Mouse (Mus musculus): Measurements from ENCODE around the gene Mybpc2. TPM values are rescaled to one million over a fixed set of nuclear protein-coding genes. Genes with fewer than 3 reads are reported as not detected.

Mybpc2 gene
- polyA plus RNA-seq, 1 experiment, result not detected

DNA sequence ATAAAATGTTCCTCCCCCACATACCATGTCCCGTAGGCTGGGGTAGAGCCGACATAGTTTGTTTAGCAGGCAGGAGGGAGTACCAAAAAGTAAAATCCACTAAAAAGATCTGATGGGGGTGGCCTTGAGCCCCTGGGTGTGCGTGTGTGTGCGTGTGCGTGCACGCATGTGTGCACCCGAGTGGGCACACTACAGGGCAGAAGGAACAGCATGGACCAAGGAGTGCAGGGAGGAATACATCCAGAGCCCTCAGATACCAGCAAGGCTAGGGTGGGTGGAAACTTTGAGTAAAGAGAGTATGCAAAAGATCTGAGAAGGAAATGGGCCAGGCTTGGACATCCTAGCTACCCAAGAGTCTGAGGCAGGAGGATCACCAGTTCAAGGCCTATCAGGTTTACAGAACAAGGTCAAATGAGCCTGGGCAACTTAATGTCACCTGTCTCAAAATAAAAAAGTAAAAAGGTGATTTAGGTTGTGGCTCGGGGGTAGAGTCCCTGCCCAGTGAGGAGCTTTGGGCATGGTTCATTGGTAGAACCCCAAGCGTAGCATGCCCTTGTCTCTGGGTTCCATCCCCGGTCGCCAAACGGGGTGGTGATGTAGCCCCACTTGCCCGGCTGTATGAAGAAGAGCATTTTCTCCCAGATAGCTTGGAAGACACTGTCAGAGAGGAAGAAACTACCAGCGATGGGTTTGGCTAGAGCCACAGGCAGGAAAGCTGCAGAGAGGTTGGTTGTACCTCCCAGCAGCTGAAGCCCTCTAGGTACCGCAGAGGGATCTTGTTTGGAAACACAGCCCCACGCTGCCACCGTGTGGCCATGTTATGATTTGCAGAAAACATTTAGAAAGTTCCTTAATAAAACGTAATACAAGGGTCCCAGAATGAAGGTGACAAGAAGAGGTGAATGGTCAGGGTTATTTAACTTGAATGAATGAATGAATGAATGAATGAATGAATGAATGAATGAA is 36.3 kb upstream of the Mybpc2 start:
- Histone ChIP-seq H3K4me3 (ENCODE audit: insufficient read depth, low read depth, low read length) (no peak overlapping the region), H3K27ac (ENCODE audit: insufficient read depth, low read depth, low read length) (no peak overlapping the region), H3K4me1 (ENCODE audit: control insufficient read depth, insufficient read depth, low read length) (no peaks in the 10 kb centered on the region)
- TF ChIP-seq CTCF (IDR thresholded peaks at IDR 0.05; ENCODE audit: insufficient read depth, low read depth, low read length) (peak; percentile 40), POLR2A (IDR thresholded peaks at IDR 0.05; ENCODE audit: insufficient read depth, low read depth, low read length) (no peak)
- WGBS, result 54% methylated on average over 18 of the region's 18 CpGs

GRCm38 (mm10) chr7:44557629-44558028 is 33.2 kb upstream of the Mybpc2 start:
- Histone ChIP-seq H3K4me3 (ENCODE audit: insufficient read depth, low read depth, low read length) (no peak overlapping the region), H3K4me1 (ENCODE audit: control insufficient read depth, insufficient read depth, low read length) (peaks cover 4% of the 10 kb centered on the region; the same call in 1 of the 2 replicates), H3K27ac (ENCODE audit: insufficient read depth, low read depth, low read length) (no peak overlapping the region)
- 62% methylated on average over 2 of the region's 2 CpGs for WGBS
- TF ChIP-seq POLR2A (IDR thresholded peaks at IDR 0.05; ENCODE audit: insufficient read depth, low read depth, low read length) (no peak), CTCF (IDR thresholded peaks at IDR 0.05; ENCODE audit: insufficient read depth, low read depth, low read length) (no peak)

DNA sequence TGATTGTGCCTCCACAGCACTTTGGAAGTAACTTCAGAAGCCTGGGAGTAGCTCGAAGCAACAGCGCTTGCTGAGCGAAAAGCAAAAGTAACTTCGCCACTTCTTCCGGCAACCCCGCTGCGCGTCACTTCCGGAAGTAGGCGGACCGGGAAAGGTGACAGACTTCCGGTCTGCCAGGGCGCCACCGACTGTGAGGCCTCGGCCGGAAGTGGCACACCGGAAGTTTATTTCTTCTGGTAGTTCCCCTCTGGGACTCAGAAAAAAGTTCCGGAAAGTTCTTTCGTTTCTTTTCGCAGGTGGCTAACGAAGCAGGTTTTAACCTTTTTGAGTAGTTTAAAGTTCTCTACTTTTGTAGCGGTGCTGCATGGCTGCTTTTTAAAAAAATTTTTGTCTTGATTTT is 29.4 kb upstream of the Mybpc2 start, which contains the start of gene Nr1h2:
TSS of gene Nr1h2 (minus strand) at position 126 of the 400 bp plus-strand sequence.
- Histone ChIP-seq H3K4me1 (ENCODE audit: control insufficient read depth, insufficient read depth, low read length) (peaks cover 8% of the 10 kb centered on the region; the same call in 1 of the 2 replicates), H3K4me3 (ENCODE audit: insufficient read depth, low read depth, low read length) (peak within 1 kb of the TSS; percentile 67), H3K27ac (ENCODE audit: insufficient read depth, low read depth, low read length) (peak within 1 kb of the TSS; percentile 65; the same call in 1 of the 2 replicates)
- WGBS, result under 1% methylated on average over 22 of the region's 22 CpGs
- TF ChIP-seq POLR2A (IDR thresholded peaks at IDR 0.05; ENCODE audit: insufficient read depth, low read depth, low read length), result no peak; the same call in 1 of the 2 replicates
- TF ChIP-seq CTCF (IDR thresholded peaks at IDR 0.05; ENCODE audit: insufficient read depth, low read depth, low read length), result no peak

GRCm38 (mm10) chr7:44553196-44553764 is 28.8 kb upstream of the Mybpc2 start:
- peak overlapping the region; percentile 67 for H3K4me3 ChIP-seq (ENCODE audit: insufficient read depth, low read depth, low read length)
- TF ChIP-seq POLR2A (IDR thresholded peaks at IDR 0.05; ENCODE audit: insufficient read depth, low read depth, low read length) (no peak), CTCF (IDR thresholded peaks at IDR 0.05; ENCODE audit: insufficient read depth, low read depth, low read length) (no peak)
- H3K27ac ChIP-seq (ENCODE audit: insufficient read depth, low read depth, low read length), result peak overlapping the region; percentile 65; the same call in 1 of the 2 replicates
- under 1% methylated on average over 32 of the region's 32 CpGs for WGBS
- H3K4me1 ChIP-seq (ENCODE audit: control insufficient read depth, insufficient read depth, low read length), result peaks cover 8% of the 10 kb centered on the region; the same call in 1 of the 2 replicates

DNA sequence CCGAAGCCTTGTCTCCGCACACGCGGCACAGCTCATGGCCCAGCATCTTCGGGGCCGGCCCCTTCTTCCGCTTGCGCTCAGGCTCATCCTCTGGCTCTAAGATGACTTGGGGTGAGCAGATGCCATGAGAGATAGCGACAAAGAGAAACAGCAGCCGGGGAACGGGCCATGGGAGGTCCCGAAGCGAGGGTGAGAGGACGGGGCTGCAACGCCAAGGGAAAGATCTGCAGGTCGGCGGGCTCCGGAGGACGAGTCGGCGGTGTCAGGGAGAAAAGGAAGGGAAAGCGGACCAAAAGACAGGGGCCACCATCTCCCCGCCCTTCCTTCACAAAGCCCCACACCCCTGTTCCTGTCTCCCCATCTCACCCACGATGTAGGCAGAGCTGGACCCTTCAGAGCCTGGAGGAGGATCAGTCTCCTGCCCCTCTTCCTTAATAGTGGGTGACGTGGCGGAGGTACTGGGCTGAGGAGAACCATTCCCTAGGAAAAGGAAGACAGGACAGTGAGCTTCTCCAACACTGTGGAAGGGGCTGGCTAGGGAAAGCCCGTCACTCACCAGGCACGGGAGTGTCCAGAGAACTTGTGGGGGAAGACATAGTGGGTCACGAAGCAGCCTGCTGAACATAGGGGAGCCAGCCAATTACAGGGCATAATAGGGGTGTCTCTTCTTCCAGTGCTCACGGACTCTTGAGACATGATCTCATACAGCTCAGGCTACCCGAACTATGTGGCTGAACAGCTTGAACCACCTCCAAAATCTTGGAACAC is 27.9 kb upstream of the Mybpc2 start:
- 87% methylated on average over 31 of the region's 31 CpGs for WGBS
- 0 out of 2 replicates have a peak overlapping the region, but pooled peaks have one; percentile 67 for H3K4me3 ChIP-seq (ENCODE audit: insufficient read depth, low read depth, low read length)
- H3K27ac ChIP-seq (ENCODE audit: insufficient read depth, low read depth, low read length), result no peak overlapping the region
- peaks cover 12% of the 10 kb centered on the region for H3K4me1 ChIP-seq (ENCODE audit: control insufficient read depth, insufficient read depth, low read length)
- TF ChIP-seq POLR2A (IDR thresholded peaks at IDR 0.05; ENCODE audit: insufficient read depth, low read depth, low read length) (no peak), CTCF (IDR thresholded peaks at IDR 0.05; ENCODE audit: insufficient read depth, low read depth, low read length) (no peak)

DNA sequence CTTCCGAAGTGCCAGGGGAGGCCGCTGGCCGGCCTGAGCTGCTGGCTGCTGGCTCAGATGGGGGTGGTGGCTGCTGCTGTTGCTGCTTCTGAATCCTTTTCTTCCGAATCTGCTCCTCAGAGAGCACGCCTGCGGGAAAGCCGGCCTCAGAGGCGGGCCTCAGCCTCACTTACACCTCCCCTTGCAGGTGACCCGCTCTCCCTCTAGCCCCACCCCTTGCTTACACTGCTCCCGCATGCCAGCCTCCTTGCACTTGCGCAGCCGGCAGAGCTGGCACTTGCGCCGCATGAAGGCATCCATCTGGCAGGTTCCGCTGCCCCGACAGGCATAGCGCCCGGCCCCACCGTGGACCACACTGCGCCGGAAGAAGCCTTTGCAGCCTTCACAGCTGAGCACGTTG is 27.3 kb upstream of the Mybpc2 start:
- H3K4me1 ChIP-seq (ENCODE audit: control insufficient read depth, insufficient read depth, low read length), result peaks cover 12% of the 10 kb centered on the region
- H3K4me3 ChIP-seq (ENCODE audit: insufficient read depth, low read depth, low read length), result no peak overlapping the region
- no peak overlapping the region for H3K27ac ChIP-seq (ENCODE audit: insufficient read depth, low read depth, low read length)
- WGBS, result 78% methylated on average over 22 of the region's 22 CpGs
- TF ChIP-seq CTCF (IDR thresholded peaks at IDR 0.05; ENCODE audit: insufficient read depth, low read depth, low read length) (no peak), POLR2A (IDR thresholded peaks at IDR 0.05; ENCODE audit: insufficient read depth, low read depth, low read length) (no peak)

GRCm38 (mm10) chr7:44551301-44551700 is 26.8 kb upstream of the Mybpc2 start:
- H3K27ac ChIP-seq (ENCODE audit: insufficient read depth, low read depth, low read length), result no peak overlapping the region
- H3K4me3 ChIP-seq (ENCODE audit: insufficient read depth, low read depth, low read length), result no peak overlapping the region
- no peak for TF ChIP-seq POLR2A (IDR thresholded peaks at IDR 0.05; ENCODE audit: insufficient read depth, low read depth, low read length)
- no peak for TF ChIP-seq CTCF (IDR thresholded peaks at IDR 0.05; ENCODE audit: insufficient read depth, low read depth, low read length)
- peaks cover 12% of the 10 kb centered on the region for H3K4me1 ChIP-seq (ENCODE audit: control insufficient read depth, insufficient read depth, low read length)
- WGBS, result 95% methylated on average over 21 of the region's 21 CpGs

DNA sequence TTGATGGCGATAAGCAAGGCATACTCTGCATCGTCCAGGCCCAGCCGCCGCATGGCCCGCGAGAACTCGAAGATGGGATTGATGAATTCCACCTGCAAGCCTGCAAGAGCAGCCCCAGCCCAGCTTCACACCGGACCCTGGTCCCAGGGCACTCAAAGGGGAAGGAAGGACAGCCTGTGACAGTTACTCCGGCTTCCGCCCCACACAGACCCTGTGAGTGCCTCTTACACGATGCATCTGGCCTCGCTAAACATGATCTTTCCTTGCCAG is 25.9 kb upstream of the Mybpc2 start:
- H3K4me3 ChIP-seq (ENCODE audit: insufficient read depth, low read depth, low read length), result no peak overlapping the region
- WGBS, result 94% methylated on average over 12 of the region's 12 CpGs
- peaks cover 12% of the 10 kb centered on the region for H3K4me1 ChIP-seq (ENCODE audit: control insufficient read depth, insufficient read depth, low read length)
- no peak overlapping the region for H3K27ac ChIP-seq (ENCODE audit: insufficient read depth, low read depth, low read length)
- TF ChIP-seq POLR2A (IDR thresholded peaks at IDR 0.05; ENCODE audit: insufficient read depth, low read depth, low read length), result no peak
- TF ChIP-seq CTCF (IDR thresholded peaks at IDR 0.05; ENCODE audit: insufficient read depth, low read depth, low read length), result no peak

Data from olfactory bulb, adult 2 months (tissue).